Mouse (Mus musculus) small intestine, adult 2 months (tissue): ENCODE data around the gene Unc5b.
"Not testable (repeated sequence)": the region's sequence is repeated elsewhere in the genome, so short reads cannot be mapped to it uniquely, and the experiment has no call there.

Source experiments
- CTCF ChIP-seq: fragments of 200-500 bp; IDR thresholded peaks from 2 replicates; pipeline ENCODE4 v1.5.1; 2012; ENCODE audit warnings: low read depth, mild to moderate bottlenecking, control low read depth, inconsistent platforms, low read length, moderate library complexity, mixed read lengths; ENCODE audit not compliant: insufficient replicate concordance, insufficient read length; ENCODE audit errors: extremely low read depth
- POLR2A ChIP-seq: fragments of 200-500 bp; IDR thresholded peaks from 2 replicates; pipeline ENCODE4 v1.6.1; 2012; ENCODE audit warnings: low read depth, mild to moderate bottlenecking, control low read depth, inconsistent platforms, low read length, moderate library complexity

GRCm38 (mm10) chr10:60845271-60845670 is 13.9 kb upstream of the Unc5b start:
- TF ChIP-seq POLR2A, CTCF: not testable (repeated sequence)
